Mouse (Mus musculus) erythroblast, embryonic 14.5 days (primary cell): ENCODE data around the gene Crebzf. TPM values are rescaled to one million over a fixed set of nuclear protein-coding genes. Genes with fewer than 3 reads are reported as not detected.
A peak's percentile ranks its signal among the peaks of the same experiment; 100 is the strongest.

ENCODE experiments used
- H3K27me3 ChIP-seq: 2 replicates; pipeline ENCODE4 v1.6.1; 2012; ENCODE audit warnings: inconsistent platforms; ENCODE audit not compliant: control insufficient read depth
- H3K36me3 ChIP-seq: 2 replicates; pipeline ENCODE4 v1.6.1; 2012; ENCODE audit warnings: mild to moderate bottlenecking, inconsistent platforms; ENCODE audit not compliant: control insufficient read depth
- H3K4me1 ChIP-seq: 2 replicates; pipeline ENCODE4 v1.6.1; 2012; ENCODE audit warnings: inconsistent platforms; ENCODE audit not compliant: control insufficient read depth
- H3K4me3 ChIP-seq: replicated peaks from 2 replicates; pipeline ENCODE3; 2012; ENCODE audit warnings: moderate library complexity, mild to moderate bottlenecking, inconsistent platforms
- H3K9me3 ChIP-seq: 2 replicates; pipeline ENCODE4 v1.6.1; 2012; ENCODE audit warnings: low read length, inconsistent platforms, mixed read lengths; ENCODE audit not compliant: control insufficient read depth
- GATA1 ChIP-seq: IDR thresholded peaks from 2 replicates; pipeline ENCODE4 v1.6.1; 2012; ENCODE audit warnings: low read length, inconsistent platforms, mixed read lengths
- TAL1 ChIP-seq: IDR thresholded peaks from 3 replicates; pipeline ENCODE4 v1.6.1; 2012; ENCODE audit warnings: low read length, inconsistent platforms, mixed read lengths
- polyA plus RNA-seq: library from polyadenylated mRNA; stranded (reverse); fragments of >175 nt; gene quantifications from 2 replicates; pipeline ENCODE4 v1.2.3, GENCODE M21; 2012

The Crebzf gene
- 2.9 and 3.1 TPM in 2 replicates for polyA plus RNA-seq

DNA sequence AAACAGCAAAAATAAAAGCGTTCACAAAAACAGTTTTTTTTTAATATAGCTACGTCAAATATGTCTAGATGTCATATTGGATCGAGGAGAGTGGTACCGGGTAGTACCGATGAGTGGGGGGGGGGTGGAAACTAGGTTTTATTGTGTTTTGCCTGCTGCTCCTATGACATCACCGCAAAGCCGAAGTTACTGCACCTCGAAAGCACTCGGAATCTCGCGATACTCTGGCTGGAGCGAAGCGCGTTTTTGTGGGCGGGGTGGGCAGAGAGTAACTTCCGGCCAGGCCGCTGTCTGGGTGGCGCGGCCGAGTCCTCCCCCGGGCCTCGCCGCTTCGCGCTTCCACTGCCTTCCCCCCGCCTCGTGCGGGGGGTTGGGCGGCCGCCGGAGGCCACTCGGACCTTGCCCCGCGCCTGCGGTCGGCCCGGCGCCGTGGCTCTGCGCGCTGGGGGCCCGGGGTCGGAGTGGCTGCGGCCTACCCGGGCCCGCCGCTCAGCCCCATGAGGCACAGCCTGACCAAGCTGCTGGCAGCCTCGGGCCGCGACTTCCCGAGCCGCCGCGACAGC, at the start of gene Crebzf:
Gene Crebzf, plus strand, starts transcription at position 212 of the 563 bp plus-strand sequence.
- H3K36me3 ChIP-seq = peaks cover 25% of the 10 kb centered on the region
- H3K4me3 ChIP-seq = peak within 1 kb of the TSS; percentile 99
- H3K4me1 ChIP-seq = peaks cover 16% of the 10 kb centered on the region
- no peak for TF ChIP-seq GATA1
- TF ChIP-seq TAL1 = no peak
- H3K9me3 ChIP-seq = no peaks in the 10 kb centered on the region
- no peaks in the 10 kb centered on the region for H3K27me3 ChIP-seq

DNA sequence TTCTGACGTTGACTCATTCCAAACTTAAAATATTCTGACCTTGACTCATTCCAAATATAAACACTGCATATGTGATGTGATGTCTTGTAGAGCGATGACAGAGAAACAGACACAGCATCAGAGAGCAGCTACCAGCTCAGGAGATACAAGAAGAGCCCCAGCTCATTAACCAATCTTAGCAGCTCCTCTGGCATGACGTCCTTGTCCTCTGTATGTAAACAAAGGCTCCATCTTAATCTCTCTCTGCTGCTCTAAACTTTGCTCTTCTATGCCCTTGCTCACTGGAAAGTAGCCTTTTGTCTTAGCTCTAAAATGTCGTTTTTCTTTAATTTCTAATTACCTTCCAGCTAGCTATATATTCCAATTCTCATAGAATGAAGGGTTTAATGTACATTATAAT, 47.5 kb upstream of the Crebzf start:
- H3K27me3 ChIP-seq = no peaks in the 10 kb centered on the region
- H3K9me3 ChIP-seq = no peaks in the 10 kb centered on the region
- H3K4me1 ChIP-seq = no peaks in the 10 kb centered on the region
- no peak overlapping the region for H3K4me3 ChIP-seq
- no peaks in the 10 kb centered on the region for H3K36me3 ChIP-seq
- no peak for TF ChIP-seq GATA1
- no peak for TF ChIP-seq TAL1

DNA sequence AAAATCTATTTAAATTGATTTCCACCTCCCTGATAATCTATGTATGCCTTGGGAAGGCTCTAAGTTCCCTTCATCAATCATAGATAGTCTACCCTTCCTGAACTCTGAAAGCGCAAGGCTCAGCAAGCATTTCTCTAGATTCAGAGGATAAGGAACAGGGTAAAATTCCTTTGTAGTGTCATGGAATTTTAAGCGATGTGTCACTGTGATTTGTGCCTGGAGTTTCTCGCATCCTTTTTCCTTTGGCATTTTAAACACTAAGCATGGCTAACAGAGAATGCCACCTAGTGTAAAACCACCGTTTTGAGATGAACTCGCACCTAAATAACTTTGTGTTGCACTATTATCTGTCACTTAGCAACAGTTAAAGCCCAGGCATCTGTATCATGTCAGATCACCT, 46.6 kb upstream of the Crebzf start:
- TF ChIP-seq TAL1 (no peak), GATA1 (no peak)
- H3K4me3 ChIP-seq = no peak overlapping the region
- no peaks in the 10 kb centered on the region for H3K36me3 ChIP-seq
- no peaks in the 10 kb centered on the region for H3K9me3 ChIP-seq
- no peaks in the 10 kb centered on the region for H3K4me1 ChIP-seq
- H3K27me3 ChIP-seq = no peaks in the 10 kb centered on the region

DNA sequence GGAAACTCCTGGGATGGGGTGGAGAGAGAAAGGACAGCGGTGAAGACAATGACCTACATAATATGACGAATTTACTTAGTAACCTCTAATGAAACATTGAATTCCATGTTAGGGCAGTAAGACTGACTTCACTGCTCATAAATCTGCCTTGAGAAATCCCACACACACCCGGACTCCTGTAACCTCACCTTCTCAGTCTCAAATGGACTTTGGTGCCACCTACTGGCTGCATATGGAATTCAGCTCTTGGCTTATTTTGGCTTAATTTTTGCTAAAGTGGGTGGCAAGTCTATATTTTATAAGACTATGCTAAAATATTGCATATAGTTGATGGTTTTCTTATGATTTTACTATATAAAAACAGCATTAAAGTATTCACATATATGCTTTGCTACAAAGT, 32.6 kb upstream of the Crebzf start:
- no peaks in the 10 kb centered on the region for H3K27me3 ChIP-seq
- H3K4me1 ChIP-seq = no peaks in the 10 kb centered on the region
- H3K4me3 ChIP-seq = no peak overlapping the region
- TF ChIP-seq TAL1 (no peak), GATA1 (no peak)
- no peaks in the 10 kb centered on the region for H3K36me3 ChIP-seq
- no peaks in the 10 kb centered on the region for H3K9me3 ChIP-seq

DNA sequence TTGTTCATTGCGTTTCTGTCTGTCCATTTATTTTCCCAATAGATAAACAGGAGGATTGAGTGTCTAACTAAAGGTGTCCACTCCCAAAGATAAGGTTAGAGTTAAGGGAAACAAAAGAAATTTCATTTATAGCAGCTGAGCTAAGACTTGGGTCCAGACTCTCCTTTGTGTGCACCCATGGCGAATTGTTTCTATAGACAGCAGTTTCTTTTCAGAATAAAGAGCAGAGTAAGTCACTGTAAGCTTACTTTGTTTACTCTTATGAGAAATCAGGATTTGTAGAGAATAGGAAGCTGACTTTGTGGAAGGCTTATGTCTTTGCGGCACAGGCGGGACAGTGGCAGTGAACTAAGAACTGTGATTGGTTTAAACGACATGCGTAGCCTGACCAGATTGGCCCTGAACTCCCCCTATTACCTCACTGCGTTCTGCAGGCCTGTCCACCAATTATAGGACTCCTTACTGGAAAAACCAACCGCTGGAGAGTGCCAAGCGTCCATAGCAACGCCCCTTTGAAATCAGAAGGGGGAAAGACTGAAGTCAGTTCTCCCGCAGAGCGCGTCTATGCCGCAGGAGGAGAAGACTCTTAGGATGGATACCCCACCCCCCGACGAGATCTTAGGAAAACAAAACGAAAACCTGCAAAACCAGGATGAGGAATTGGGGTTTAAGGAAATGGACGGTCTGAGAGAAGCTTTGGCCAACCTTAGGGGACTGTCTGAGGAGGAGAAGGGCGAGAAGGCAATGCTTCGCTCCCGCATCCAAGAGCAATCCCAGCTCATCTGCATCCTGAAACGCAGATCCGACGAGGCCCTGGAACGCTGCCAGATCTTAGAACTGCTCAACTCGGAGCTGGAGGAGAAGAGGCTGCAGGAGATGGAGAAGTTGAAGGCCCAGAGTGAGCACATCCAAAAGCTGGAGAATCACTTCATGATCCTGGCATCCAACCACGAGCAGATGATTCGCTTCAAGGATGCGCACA, 16.2 kb upstream of the Crebzf start, which contains the start of gene Ccdc89:
Gene Ccdc89, plus strand, starts transcription at position 558 of the 982 bp plus-strand sequence.
- Histone ChIP-seq H3K4me1 (peaks cover 6% of the 10 kb centered on the region), H3K4me3 (peak within 1 kb of the TSS; percentile 43), H3K27me3 (peaks cover 14% of the 10 kb centered on the region), H3K36me3 (no peaks in the 10 kb centered on the region), H3K9me3 (no peaks in the 10 kb centered on the region; the same call in 1 of the 2 replicates)
- TF ChIP-seq GATA1 (no peak), TAL1 (no peak)

DNA sequence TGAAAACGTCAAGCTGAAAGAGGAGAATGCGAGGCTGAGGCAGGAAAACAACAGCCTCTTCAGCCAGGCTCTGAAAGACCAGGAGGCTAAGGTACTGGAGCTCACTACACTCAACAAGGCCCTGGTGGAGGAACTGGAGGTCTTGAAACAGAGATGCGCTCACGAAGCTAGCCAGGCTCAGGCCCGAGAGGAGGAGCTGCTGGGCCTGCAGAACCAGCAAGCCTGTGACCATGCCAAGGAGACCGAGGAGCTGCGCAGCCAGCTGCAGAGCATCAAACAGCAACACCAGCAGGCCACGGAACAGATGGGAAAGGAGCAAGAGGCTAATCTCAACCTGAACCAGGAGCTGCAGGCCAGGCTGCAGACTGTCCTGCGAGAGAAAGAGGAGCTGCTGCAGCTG, 15.5 kb upstream of the Crebzf start:
- H3K36me3 ChIP-seq = no peaks in the 10 kb centered on the region
- no peak overlapping the region for H3K4me3 ChIP-seq
- no peak for TF ChIP-seq GATA1
- no peak for TF ChIP-seq TAL1
- H3K27me3 ChIP-seq = peaks cover 14% of the 10 kb centered on the region
- H3K9me3 ChIP-seq = no peaks in the 10 kb centered on the region; the same call in 1 of the 2 replicates
- peaks cover 6% of the 10 kb centered on the region for H3K4me1 ChIP-seq

DNA sequence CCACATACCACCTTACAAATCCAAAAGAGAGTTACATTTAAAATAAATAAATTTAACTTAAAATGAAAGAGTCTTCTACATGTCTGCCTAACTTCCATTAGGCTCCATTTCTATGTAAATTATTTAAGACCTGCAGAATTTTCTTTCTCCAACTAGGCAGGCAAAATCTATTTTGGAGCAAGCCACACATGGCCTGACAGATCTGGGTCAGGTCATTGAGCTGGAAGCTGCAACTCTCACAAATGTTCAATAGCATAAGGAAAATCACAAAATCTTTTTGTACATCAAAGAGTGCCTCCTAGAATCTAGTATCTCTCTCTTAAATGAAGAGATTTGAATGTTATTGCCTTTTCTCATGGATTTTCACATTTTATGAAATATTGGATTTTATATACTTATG, 10.3 kb upstream of the Crebzf start:
- Histone ChIP-seq H3K4me1 (no peaks in the 10 kb centered on the region), H3K27me3 (peaks cover 7% of the 10 kb centered on the region), H3K4me3 (no peak overlapping the region), H3K9me3 (no peaks in the 10 kb centered on the region; the same call in 1 of the 2 replicates), H3K36me3 (no peaks in the 10 kb centered on the region)
- no peak for TF ChIP-seq GATA1
- no peak for TF ChIP-seq TAL1

DNA sequence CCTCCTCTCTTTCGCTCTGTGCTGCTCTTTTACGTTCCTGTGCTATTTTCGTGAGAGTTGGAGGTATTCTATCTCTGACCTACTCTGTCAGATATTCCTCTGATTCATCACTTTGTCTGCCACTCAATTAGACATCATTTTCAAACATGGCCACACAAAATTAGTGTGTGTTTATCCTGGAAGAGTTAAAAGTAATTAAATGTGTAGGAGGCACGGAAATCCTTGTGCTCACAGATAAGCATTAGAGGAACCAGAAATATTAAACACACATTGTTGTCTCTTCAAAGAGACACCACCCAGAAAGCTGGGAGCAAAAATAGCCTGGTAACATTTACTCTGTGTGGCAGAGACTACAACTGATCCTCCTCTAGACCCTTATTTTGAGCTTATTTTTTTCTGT, 2.5 kb upstream of the Crebzf start:
- Histone ChIP-seq H3K27me3 (no peaks in the 10 kb centered on the region), H3K9me3 (no peaks in the 10 kb centered on the region), H3K4me3 (no peak overlapping the region), H3K36me3 (peaks cover 6% of the 10 kb centered on the region), H3K4me1 (peaks cover 9% of the 10 kb centered on the region)
- TF ChIP-seq GATA1 (no peak), TAL1 (no peak)

DNA sequence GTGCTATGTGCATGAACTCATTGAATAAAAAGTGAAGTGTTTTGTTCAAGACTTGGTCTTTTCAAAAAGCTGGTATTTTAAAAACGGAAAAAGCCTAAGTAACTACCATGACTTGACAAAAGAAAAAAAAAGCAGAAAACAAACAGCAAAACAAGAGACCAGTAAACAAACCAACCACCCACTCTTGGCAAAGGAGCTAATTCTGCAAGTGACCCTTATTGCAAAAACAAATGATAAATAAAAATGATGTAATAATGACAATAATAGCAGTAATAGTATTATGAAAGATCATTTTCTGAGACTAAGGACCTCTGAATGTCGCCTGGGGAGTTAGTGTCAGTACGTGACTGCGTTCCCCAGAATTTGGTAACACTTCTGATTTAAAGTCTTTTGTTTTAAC, 459 bp upstream of the Crebzf start:
- TF ChIP-seq TAL1 = no peak
- no peak for TF ChIP-seq GATA1
- H3K9me3 ChIP-seq = no peaks in the 10 kb centered on the region
- H3K36me3 ChIP-seq = peaks cover 20% of the 10 kb centered on the region
- H3K27me3 ChIP-seq = no peaks in the 10 kb centered on the region
- peaks cover 16% of the 10 kb centered on the region for H3K4me1 ChIP-seq
- H3K4me3 ChIP-seq = peak overlapping the region; percentile 99
